Mouse (Mus musculus): Measurements from ENCODE around the gene Nup43.

DNA sequence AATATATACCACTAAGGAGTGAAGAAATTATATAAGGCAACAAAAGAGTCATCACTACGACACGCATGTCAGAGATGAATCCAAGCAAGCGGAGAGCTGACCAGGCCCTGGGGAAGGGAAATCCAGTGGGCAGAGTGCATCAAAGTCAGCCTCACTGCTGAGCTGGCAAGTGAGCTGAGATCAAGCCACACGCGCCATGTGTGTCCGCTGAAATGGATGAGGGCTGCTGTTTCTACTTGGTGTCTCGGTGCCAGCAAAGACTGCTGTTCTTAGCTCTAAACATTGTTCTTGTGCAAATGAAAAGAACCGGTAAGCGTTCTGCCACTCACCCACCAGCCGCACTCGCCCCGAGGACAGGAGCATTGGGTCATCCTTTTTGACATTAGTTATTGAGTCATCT lies 26.9 kb upstream of the Nup43 start:
- no peak for TF ChIP-seq CTCF (IDR thresholded peaks at IDR 0.05)
- no peak for TF ChIP-seq EP300 (IDR thresholded peaks at IDR 0.05)

Data from lung, postnatal 0 days (tissue).